Mouse (Mus musculus) E14TG2a.4 (cell line): ENCODE measurements at regions not wholly inside any gene's neighbourhood (a gene's known extent, or its start where the extent isn't known, plus 50 kb on each side); places are given as distances from the start of the nearest gene placed in this dataset.

Experiments
- CTCF ChIP-seq: conservative IDR thresholded peaks from 2 replicates; pipeline ENCODE4 v1.5.1; 2014; ENCODE audit warnings: low read length
- NANOG ChIP-seq: IDR thresholded peaks from 2 replicates; pipeline ENCODE4 v1.6.1; 2014; ENCODE audit warnings: borderline replicate concordance, low read length, mixed read lengths
- POU5F1 ChIP-seq: IDR thresholded peaks from 2 replicates; pipeline ENCODE4 v1.6.1; 2014; ENCODE audit warnings: low read length, borderline replicate concordance

DNA sequence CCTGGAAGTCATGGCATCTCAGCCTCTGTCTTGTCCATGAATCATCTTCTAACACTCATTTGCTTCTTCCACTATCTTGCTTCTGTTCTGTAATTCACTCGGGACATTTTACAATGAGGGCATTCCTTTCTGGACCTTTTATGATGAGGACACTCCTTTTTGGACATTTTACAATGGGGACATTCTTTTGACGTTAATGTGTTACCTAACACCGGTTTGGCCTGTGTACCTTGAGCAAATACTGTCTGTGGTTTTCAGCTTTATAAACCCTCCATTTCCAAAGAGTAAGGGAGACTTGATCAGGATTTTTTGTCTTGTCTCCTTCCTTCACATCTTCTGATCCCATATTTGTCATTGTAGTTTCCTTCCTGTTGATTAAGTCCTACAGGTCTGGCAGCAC lies 1262.3 kb upstream of the Cdh8 start:
- TF ChIP-seq CTCF = no peak
- TF ChIP-seq POU5F1 = no peak
- no peak for TF ChIP-seq NANOG
